Mouse (Mus musculus) midbrain, postnatal 0 days (tissue): ENCODE results near the gene Camk2g. TPM values are rescaled to one million over a fixed set of nuclear protein-coding genes. Genes with fewer than 3 reads are reported as not detected.
A peak's percentile ranks its signal among the peaks of the same experiment; 100 is the strongest.

Experiments used
- ATAC-seq: fragments of 200-750 bp; cut with Nextera tagmentation; 2 replicates; pipeline ENCODE4 v1.8.0; 2017; ENCODE audit warnings: moderate number of reproducible peaks, mild to moderate bottlenecking, moderate TSS enrichment, moderate library complexity; ENCODE audit not compliant: low FRiP score
- DNase-seq: peaks from one replicate; pipeline ENCODE4 v3.0.0-alpha.2; 2015; ENCODE audit warnings: low spot score
- H3K27ac ChIP-seq: fragments of 300-500 bp; sonication (generic); 2 replicates; pipeline ENCODE4 v1.5.1; 2014; ENCODE audit warnings: low read depth, mild to moderate bottlenecking, low read length, mixed read lengths
- H3K27me3 ChIP-seq: fragments of 300-500 bp; sonication (generic); 2 replicates; pipeline ENCODE4 v1.6.1; 2014; ENCODE audit warnings: low read length, control low read depth, mixed read lengths; ENCODE audit not compliant: insufficient read depth
- H3K36me3 ChIP-seq: fragments of 300-500 bp; sonication (generic); 2 replicates; pipeline ENCODE4 v1.6.1; 2014; ENCODE audit warnings: low read length, control low read depth, mixed read lengths; ENCODE audit not compliant: insufficient read depth
- H3K4me1 ChIP-seq: fragments of 300-500 bp; sonication (generic); 2 replicates; pipeline ENCODE4 v1.6.1; 2014; ENCODE audit warnings: mild to moderate bottlenecking, control low read depth, antibody characterized with exemption, low read length, mixed read lengths; ENCODE audit not compliant: insufficient read depth
- H3K4me2 ChIP-seq: fragments of 300-500 bp; sonication (generic); 2 replicates; pipeline ENCODE4 v1.6.1; 2014; ENCODE audit warnings: low read depth, mild to moderate bottlenecking, low read length, mixed read lengths; ENCODE audit not compliant: poor library complexity, severe bottlenecking
- H3K4me3 ChIP-seq: fragments of 300-500 bp; sonication (generic); 2 replicates; pipeline ENCODE4 v1.5.1; 2014; ENCODE audit warnings: low read depth, mild to moderate bottlenecking, low read length, moderate library complexity
- H3K9ac ChIP-seq: fragments of 300-500 bp; sonication (generic); replicated peaks from 2 replicates; pipeline ENCODE4 v1.6.1; 2014; ENCODE audit warnings: mild to moderate bottlenecking, low read length, moderate library complexity, mixed read lengths; ENCODE audit not compliant: poor library complexity, severe bottlenecking
- H3K9me3 ChIP-seq: fragments of 300-500 bp; sonication (generic); 2 replicates; pipeline ENCODE4 v1.6.1; 2016; ENCODE audit warnings: low read length, control low read depth
- CTCF ChIP-seq: IDR thresholded peaks from 2 replicates; pipeline ENCODE4 v1.5.1; 2016; ENCODE audit warnings: antibody characterized with exemption, mild to moderate bottlenecking
- WGBS: fragments of 180-500 bp; shearing (Covaris S2); extraction: QIAGEN DNeasy Blood & Tissue Kit; methylation state at CpG from one replicate; pipeline ENCODE4 v1.1.7; 2014; 5-methylcytosine and 5-hydroxymethylcytosine counted together
- polyA plus RNA-seq: library from polyadenylated mRNA; unstranded; fragments of >200 nt; fragmentation: Nextera tagmentation; extraction: Ambion mirVana; gene quantifications from 2 replicates; pipeline ENCODE4 v1.2.1, GENCODE M21; 2015
- total RNA-seq: library from RNA; depleted of rRNA; stranded (reverse); fragments of >200 nt; gene quantifications from 2 replicates; pipeline ENCODE4 v1.2.3, GENCODE M21; 2014

The Camk2g gene
- total and polyA plus RNA-seq, 2 experiments from 2014 or later, result 261 to 267 TPM

DNA sequence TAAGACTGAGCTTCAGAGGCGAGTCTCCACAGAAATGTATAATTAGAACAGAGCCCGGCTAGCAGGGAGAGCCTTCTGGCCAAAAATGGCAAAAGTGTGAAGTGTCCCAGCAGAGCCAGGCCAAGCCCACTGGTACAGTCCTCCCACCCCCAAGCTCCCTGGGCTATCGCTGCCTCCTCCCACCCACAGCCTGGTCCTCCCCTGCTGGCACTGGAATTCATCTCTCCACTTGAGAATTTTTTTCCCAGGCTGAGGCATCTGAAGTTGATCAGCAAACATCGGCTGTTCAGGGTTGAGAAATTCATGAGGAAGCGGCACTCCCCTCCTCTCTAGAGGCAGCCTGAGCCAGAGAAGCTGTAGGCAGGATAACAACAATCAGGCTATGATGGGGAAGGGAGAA, 25.3 kb downstream of the Camk2g start:
- Histone ChIP-seq H3K4me2 (no peak overlapping the region), H3K27me3 (no peaks in the 10 kb centered on the region), H3K9me3 (no peaks in the 10 kb centered on the region), H3K9ac (no peak overlapping the region), H3K36me3 (peaks cover 37% of the 10 kb centered on the region), H3K4me3 (no peak overlapping the region), H3K27ac (no peak overlapping the region), H3K4me1 (no peaks in the 10 kb centered on the region)
- ATAC-seq, result no peak
- no peak for TF ChIP-seq CTCF
- DNase-seq, result peak; percentile 28
- 74% methylated on average over 5 of the region's 5 CpGs for WGBS

DNA sequence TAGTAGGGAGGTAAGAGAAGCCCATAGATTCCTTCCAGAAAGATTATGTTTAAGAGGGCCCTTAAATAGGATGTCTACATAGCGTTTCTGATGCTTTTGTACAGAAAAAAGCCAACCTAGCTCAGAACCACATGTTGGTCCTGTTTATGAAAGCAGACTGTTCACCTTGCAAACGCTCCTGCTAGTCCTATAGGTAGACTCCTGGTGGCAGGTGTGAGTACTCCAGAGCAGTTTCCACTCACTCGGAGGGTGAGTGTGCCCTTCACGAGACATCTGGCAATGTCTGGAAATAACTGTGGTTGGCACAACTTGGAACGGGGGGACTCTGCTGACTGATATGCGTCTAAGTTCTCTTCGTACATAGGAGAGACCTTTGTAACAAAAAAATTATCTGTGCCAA, 26.0 kb downstream of the Camk2g start:
- no peaks in the 10 kb centered on the region for H3K27me3 ChIP-seq
- no peak overlapping the region for H3K4me2 ChIP-seq
- no peaks in the 10 kb centered on the region for H3K9me3 ChIP-seq
- DNase-seq, result no peak
- no peak overlapping the region for H3K9ac ChIP-seq
- ATAC-seq, result no peak
- 93% methylated on average over 7 of the region's 7 CpGs for WGBS
- peaks cover 42% of the 10 kb centered on the region for H3K36me3 ChIP-seq
- no peaks in the 10 kb centered on the region for H3K4me1 ChIP-seq
- TF ChIP-seq CTCF, result peak; percentile 9; the same call in 1 of the 2 replicates
- no peak overlapping the region for H3K27ac ChIP-seq
- no peak overlapping the region for H3K4me3 ChIP-seq

DNA sequence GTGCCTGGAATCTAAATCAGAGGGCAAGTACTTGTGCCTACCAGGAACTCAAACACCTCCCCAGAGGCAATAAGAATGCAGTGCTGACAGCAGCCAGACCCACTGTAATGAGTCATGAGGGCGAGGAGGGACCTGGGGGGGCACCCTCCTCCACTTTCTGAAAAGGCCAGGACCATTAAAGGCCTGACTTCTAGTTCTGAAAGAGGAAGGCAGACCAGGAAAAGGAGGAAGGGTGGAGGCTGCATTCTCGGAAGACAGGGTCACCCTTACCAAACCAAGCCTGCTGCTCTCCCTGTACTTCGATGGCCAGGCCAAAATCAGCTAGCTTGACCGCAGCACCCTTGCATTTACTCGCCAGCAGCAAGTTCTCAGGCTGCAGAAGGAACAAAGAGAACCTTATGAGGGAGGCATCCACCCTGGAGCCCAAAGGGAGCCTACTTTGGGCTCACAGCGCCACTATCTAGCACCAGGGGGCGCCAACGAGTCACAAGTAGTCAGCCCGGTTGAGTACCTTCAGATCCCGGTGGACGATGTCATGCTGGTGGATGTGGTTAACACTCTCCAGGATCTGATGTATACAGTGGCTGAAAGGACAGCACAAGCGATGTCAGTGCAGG, 28.1 kb downstream of the Camk2g start:
- H3K9ac ChIP-seq, result no peak overlapping the region
- H3K9me3 ChIP-seq, result no peaks in the 10 kb centered on the region
- WGBS, result 28% methylated on average over 12 of the region's 12 CpGs
- H3K4me2 ChIP-seq, result no peak overlapping the region
- H3K27ac ChIP-seq, result no peak overlapping the region
- H3K36me3 ChIP-seq, result peaks cover 48% of the 10 kb centered on the region
- DNase-seq (peak; percentile 88), ATAC-seq (peak; percentile 81)
- no peaks in the 10 kb centered on the region for H3K4me1 ChIP-seq
- H3K4me3 ChIP-seq, result no peak overlapping the region
- no peaks in the 10 kb centered on the region for H3K27me3 ChIP-seq
- TF ChIP-seq CTCF, result peak; percentile 98

DNA sequence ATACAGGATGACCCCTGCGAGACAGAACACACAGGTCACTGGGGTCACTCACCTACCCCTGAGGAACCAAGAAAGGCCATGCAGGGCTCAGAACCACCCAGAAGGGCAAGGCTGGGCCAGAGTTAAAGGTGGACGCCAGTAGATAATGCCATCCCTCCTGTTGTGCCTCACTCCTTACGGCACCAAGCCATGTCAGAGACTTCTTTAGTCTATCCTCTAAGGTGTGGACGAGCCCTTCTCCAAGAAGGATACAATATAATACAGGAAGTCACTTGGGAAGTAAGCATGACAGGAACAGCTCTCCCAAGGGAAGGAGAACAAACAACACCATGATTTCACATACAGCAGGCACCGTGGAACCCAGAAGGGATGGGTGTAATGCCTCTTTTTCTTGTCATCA, 28.9 kb downstream of the Camk2g start:
- no peak for ATAC-seq
- TF ChIP-seq CTCF, result no peak
- Histone ChIP-seq H3K36me3 (peaks cover 52% of the 10 kb centered on the region), H3K9me3 (no peaks in the 10 kb centered on the region), H3K9ac (no peak overlapping the region), H3K27ac (no peak overlapping the region), H3K4me2 (no peak overlapping the region), H3K4me3 (no peak overlapping the region), H3K27me3 (no peaks in the 10 kb centered on the region), H3K4me1 (no peaks in the 10 kb centered on the region)
- DNase-seq, result no peak
- WGBS, result 85% methylated on average over 5 of the region's 5 CpGs

DNA sequence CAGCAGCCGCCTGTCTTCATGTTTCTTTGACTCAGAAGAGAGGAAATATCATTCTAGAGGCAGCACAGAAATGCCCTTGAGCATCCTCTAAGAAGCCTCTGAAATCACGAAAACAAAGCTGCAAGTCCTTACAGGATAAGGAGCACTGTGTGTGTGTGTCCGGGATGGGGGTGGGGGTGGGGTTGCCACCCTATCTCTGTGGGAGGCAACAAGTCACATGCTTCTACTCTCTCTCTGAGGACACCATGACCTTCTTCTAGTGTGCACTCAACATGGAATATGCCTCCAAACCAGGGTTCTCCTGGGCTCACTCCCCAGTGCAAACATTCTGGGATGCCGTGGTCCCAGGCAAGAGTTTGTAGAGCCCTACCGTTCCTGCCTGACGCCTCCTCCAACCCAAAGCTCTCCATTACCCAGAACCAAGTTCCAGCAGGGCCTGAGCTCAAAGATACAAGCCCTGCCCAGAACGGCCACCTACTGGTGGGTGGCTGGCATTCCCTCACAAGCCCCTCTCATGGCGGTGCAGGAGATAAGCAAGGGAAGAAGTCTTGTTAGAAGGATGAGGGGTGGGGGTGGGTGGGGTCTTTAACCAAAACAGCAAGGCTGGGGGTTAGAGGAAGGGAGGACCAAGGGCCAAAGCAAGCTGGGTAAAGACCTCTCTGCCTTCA, 35.0 kb downstream of the Camk2g start:
- WGBS, result 82% methylated on average over 8 of the region's 8 CpGs
- Histone ChIP-seq H3K36me3 (peaks cover 72% of the 10 kb centered on the region), H3K9me3 (no peaks in the 10 kb centered on the region), H3K27me3 (no peaks in the 10 kb centered on the region), H3K4me1 (no peaks in the 10 kb centered on the region), H3K4me3 (no peak overlapping the region), H3K27ac (no peak overlapping the region), H3K9ac (no peak overlapping the region), H3K4me2 (no peak overlapping the region)
- ATAC-seq (no peak), DNase-seq (no peak)
- peak; percentile 22; the same call in 1 of the 2 replicates for TF ChIP-seq CTCF

DNA sequence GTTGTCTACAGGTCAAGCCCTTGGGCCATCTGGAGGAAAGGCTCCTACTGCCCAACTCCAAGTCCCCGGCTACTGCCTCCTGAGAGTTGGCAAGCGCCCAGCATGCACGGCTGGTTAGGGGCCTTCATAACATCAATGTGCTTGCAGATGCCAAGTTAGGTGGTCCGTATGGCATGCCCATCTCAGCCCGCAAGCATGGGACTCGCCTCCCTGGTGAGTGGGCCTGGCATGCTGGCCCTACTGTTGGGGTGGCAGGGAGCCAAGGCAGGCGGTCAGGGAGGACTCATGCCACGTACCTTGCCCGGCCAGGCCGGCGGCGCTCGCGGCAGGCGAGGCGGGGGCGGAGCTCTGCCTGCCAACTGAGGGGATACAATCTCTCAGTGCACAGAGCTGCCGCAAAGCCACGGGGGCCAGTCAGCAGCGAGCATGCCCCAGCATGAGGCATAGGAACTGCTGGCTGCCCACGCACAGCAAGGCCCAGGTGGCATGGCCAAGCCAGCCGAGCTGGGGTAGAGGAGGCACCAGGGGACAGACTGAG, 36.4 kb downstream of the Camk2g start:
- Histone ChIP-seq H3K9me3 (no peaks in the 10 kb centered on the region), H3K4me1 (no peaks in the 10 kb centered on the region), H3K27ac (no peak overlapping the region), H3K9ac (no peak overlapping the region), H3K4me3 (no peak overlapping the region), H3K4me2 (no peak overlapping the region), H3K36me3 (peaks cover 67% of the 10 kb centered on the region), H3K27me3 (no peaks in the 10 kb centered on the region)
- no peak for TF ChIP-seq CTCF
- ATAC-seq (0 out of 2 replicates have a peak, but pooled peaks have one; percentile 43), DNase-seq (peak; percentile 30)
- 89% methylated on average over 22 of the region's 22 CpGs for WGBS
